ENCODE assay signal across 41 mouse cellular contexts in the genomic region with DNA sequence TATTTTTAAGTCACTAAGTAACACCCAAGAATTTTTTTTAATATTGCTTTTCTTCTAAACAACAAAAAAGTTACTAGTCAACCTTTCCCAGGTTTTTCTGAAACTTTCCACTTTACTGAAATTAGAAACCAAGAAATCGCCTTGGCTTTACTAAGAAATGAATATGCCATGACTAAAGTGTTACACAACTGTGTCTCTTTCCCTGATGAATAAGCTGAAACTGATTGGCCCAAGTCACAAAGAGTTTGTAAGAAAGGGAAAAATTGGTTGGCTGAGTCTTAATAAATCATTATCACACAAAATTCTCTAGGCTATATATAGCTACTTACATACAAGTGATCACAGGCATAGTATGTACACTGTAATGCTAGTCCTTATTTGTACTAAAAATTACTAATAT. TPM values are rescaled to one million over a fixed set of nuclear protein-coding genes. Genes with fewer than 3 reads are reported as not detected.
"Had no signal": no experiment of that assay in that cellular context is flagged by ENCODE, and none has a peak within 500 bp of the region (broad histone marks: within the 10 kb centered on the region; RNA-seq: fewer than 3 reads in every experiment).

No protein-coding gene starts in this region.

- H3K4me3 ChIP-seq: heart, embryonic 10.5 days; heart, embryonic 12.5 days; hindbrain, embryonic 13.5 days; hindbrain, embryonic 15.5 days; kidney, embryonic 15.5 days; layer of hippocampus, adult 2 months; left cerebral cortex, adult 2 months; limb, embryonic 10.5 days; limb, embryonic 12.5 days; liver, embryonic 12.5 days had no signal

- H3K9me3 ChIP-seq: heart, embryonic 10.5 days; heart, embryonic 12.5 days; hindbrain, embryonic 13.5 days; hindbrain, embryonic 15.5 days; kidney, embryonic 15.5 days; limb, embryonic 10.5 days; limb, embryonic 12.5 days; liver, embryonic 12.5 days had no signal

- H3K27me3 ChIP-seq: heart, embryonic 12.5 days; hindbrain, embryonic 13.5 days; hindbrain, embryonic 15.5 days; kidney, embryonic 15.5 days; limb, embryonic 12.5 days; liver, embryonic 12.5 days had no signal

- H3K4me1 ChIP-seq: heart, embryonic 10.5 days; heart, embryonic 12.5 days; hindbrain, embryonic 13.5 days; hindbrain, embryonic 15.5 days; kidney, embryonic 15.5 days; limb, embryonic 10.5 days; limb, embryonic 12.5 days had no signal

- H3K27ac ChIP-seq: heart, embryonic 10.5 days; hindbrain, embryonic 13.5 days; hindbrain, embryonic 15.5 days; hindbrain, postnatal 0 days; kidney, embryonic 15.5 days; kidney, postnatal 0 days; layer of hippocampus, adult 2 months; left cerebral cortex, adult 2 months; limb, embryonic 10.5 days; limb, embryonic 12.5 days; liver, embryonic 12.5 days; liver, embryonic 14.5 days had no signal

- H3K36me3 ChIP-seq: heart, embryonic 10.5 days; heart, embryonic 12.5 days; hindbrain, embryonic 13.5 days; hindbrain, embryonic 15.5 days; kidney, embryonic 15.5 days; limb, embryonic 10.5 days; limb, embryonic 12.5 days; liver, embryonic 12.5 days had no signal

- H3K9ac ChIP-seq: heart, embryonic 12.5 days; hindbrain, embryonic 13.5 days; hindbrain, embryonic 15.5 days; kidney, embryonic 15.5 days; limb, embryonic 12.5 days; liver, embryonic 12.5 days; liver, embryonic 14.5 days had no signal

- ATAC-seq: hindbrain, postnatal 0 days; intestine, embryonic 16.5 days; liver, embryonic 12.5 days had no signal

- H3K4me2 ChIP-seq: heart, embryonic 12.5 days; hindbrain, embryonic 13.5 days; hindbrain, embryonic 15.5 days; kidney, embryonic 15.5 days; limb, embryonic 12.5 days; liver, embryonic 12.5 days had no signal

- DNase-seq: gastrocnemius, postnatal 14 days; gastrocnemius, postnatal 36 days; heart, adult 11 months; heart, postnatal 14 days; heart, postnatal 36 days; kidney, adult 11 months; kidney, adult 2 months; kidney, adult 9 months; kidney, postnatal 14 days; kidney, postnatal 36 days; liver had no signal

RNA-seq across cellular contexts. Expression of gene Gm2310, which starts 56.2 kb away (rescaled TPM):
- total RNA-seq: gastrocnemius, adult 18-20 months; gastrocnemius, adult 8-10 months; gastrocnemius, postnatal 14 days; gastrocnemius, postnatal 36 days; heart, adult 8-10 months; heart, postnatal 14 days; heart, postnatal 36 days; hematopoietic stem cell, adult 5-6 weeks; hindbrain, postnatal 0 days; layer of hippocampus, adult 2 months; layer of hippocampus, postnatal 10 days; layer of hippocampus, postnatal 25 days; left cerebral cortex, adult 2 months; left cerebral cortex, postnatal 14 days; left cerebral cortex, postnatal 36 days had no signal
- polyA plus RNA-seq: gonadal fat pad, adult 2 months; heart, embryonic 10.5 days; heart, embryonic 12.5 days; heart, embryonic 14.5 days; heart, embryonic 16.5 days; hindbrain, embryonic 11.5 days; hindbrain, embryonic 13.5 days; hindbrain, embryonic 15.5 days; hindbrain, postnatal 0 days; intestine, embryonic 14.5 days; intestine, embryonic 16.5 days; kidney, adult 2 months; kidney, embryonic 15.5 days; kidney, postnatal 0 days; large intestine, adult 2 months; limb, embryonic 10.5 days; limb, embryonic 12.5 days; limb, embryonic 14.5 days; liver, embryonic 12.5 days; liver, embryonic 14.5 days; liver, embryonic 16.5 days had no signal
